Mouse (Mus musculus) CH12.LX (cell line): ENCODE data around the gene Smap1.
"Not testable (repeated sequence)": the region's sequence is repeated elsewhere in the genome, so short reads cannot be mapped to it uniquely, and the experiment has no call there.

ENCODE experiments used
- BHLHE40 ChIP-seq: IDR thresholded peaks from 2 replicates; pipeline ENCODE4 v1.6.1; 2011; ENCODE audit warnings: mild to moderate bottlenecking, low read depth, low read length, improper control_type of control experiment
- CTCF ChIP-seq, 2 experiments: IDR thresholded peaks in 1 of 2; conservative IDR thresholded peaks in 1 of 2; 2 replicates each; pipeline ENCODE4 v1.5.1; 2011 to 2012; ENCODE audit warnings: low read depth in 2 of 2, low read length in 2 of 2, improper control_type of control experiment in 1 of 2, inconsistent platforms in 1 of 2, mild to moderate bottlenecking in 1 of 2, moderate library complexity in 1 of 2
- EP300 ChIP-seq: IDR thresholded peaks from 2 replicates; pipeline ENCODE4 v1.6.1; 2011; ENCODE audit warnings: low read length, improper control_type of control experiment
- HCFC1 ChIP-seq: IDR thresholded peaks from 2 replicates; pipeline ENCODE4 v1.6.1; 2012; ENCODE audit warnings: low read depth, mild to moderate bottlenecking, inconsistent platforms, low read length, improper control_type of control experiment
- NRF1 ChIP-seq: IDR thresholded peaks from 2 replicates; pipeline ENCODE4 v1.6.1; 2014; ENCODE audit warnings: low read depth, mild to moderate bottlenecking, inconsistent platforms, low read length, improper control_type of control experiment, moderate library complexity
- POLR2A ChIP-seq: IDR thresholded peaks from 2 replicates; pipeline ENCODE4 v1.6.1; 2011; ENCODE audit warnings: low read depth, mild to moderate bottlenecking, improper control_type of control experiment, low read length
- USF1 ChIP-seq: IDR thresholded peaks from 2 replicates; pipeline ENCODE4 v1.6.1; 2014; ENCODE audit warnings: low read depth, mild to moderate bottlenecking, inconsistent platforms, low read length, improper control_type of control experiment

GRCm38 (mm10) chr1:23971159-23971558 is 49.0 kb upstream of the Smap1 start:
- TF ChIP-seq HCFC1; CTCF (conservative IDR thresholded peaks at IDR 0.05 in 1 of 2, IDR thresholded peaks at IDR 0.05 in 1 of 2; ENCODE audit: low read depth in 2 of 2, low read length in 2 of 2); POLR2A; USF1; EP300; BHLHE40; NRF1: not testable (repeated sequence)
